Mouse (Mus musculus): Measurements from ENCODE around the gene Cald1. TPM values are rescaled to one million over a fixed set of nuclear protein-coding genes. Genes with fewer than 3 reads are reported as not detected.

Gene Cald1
- total and polyA plus RNA-seq, 2 experiments, result 44.6 to 61.0 TPM

DNA sequence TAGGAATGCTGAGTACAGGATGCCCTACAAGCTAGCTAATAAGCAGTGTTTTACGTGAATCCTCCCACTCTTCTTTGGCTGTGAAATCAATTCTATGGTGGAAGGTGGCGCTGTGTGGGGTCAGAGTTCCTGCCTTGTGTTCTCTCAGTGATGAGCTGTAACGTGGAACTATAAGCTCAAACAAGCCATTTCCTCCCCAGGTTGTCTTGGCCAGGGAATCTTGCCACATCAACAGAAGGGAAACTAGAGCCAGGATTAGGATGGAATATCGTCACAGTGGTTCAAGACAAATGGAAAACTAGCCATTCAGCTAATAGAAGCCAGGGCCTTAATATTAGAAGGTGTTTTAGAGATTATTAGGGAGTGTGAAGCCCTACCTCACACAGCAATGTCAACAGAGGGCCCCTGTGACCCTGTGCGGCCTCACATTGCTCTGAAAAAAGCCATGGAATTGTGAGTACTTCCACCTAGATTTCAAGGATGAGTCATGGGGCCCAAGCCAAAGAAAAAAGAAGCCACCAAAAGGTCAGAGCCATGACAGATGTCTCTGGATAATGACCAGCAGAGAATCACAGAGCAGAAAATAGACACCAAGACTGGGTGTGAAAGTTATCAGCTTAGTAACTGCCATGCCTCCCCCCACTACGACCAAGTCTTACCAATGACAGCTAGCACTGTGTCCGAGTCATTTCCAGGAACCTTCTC lies 33.0 kb upstream of the Cald1 start:
- TF ChIP-seq POLR2A (IDR thresholded peaks at IDR 0.05; ENCODE audit: extremely low read depth, insufficient read depth, low read length) (no peak), CTCF (IDR thresholded peaks at IDR 0.05; ENCODE audit: low read depth, low read length) (no peak)
- Histone ChIP-seq H3K9ac (ENCODE audit: low read depth, low read length) (no peak overlapping the region), H3K4me1 (ENCODE audit: control insufficient read depth, insufficient read depth, low read length) (no peaks in the 10 kb centered on the region), H3K79me2 (ENCODE audit: control insufficient read depth, insufficient read depth, low read length) (no peaks in the 10 kb centered on the region), H3K27me3 (ENCODE audit: control insufficient read depth, insufficient read depth, low read length) (no peaks in the 10 kb centered on the region), H3K36me3 (ENCODE audit: control insufficient read depth, insufficient read depth, low read length) (no peaks in the 10 kb centered on the region), H3K27ac (replicated peaks; ENCODE audit: insufficient read depth, low read depth, low read length) (no peak overlapping the region), H3K4me3 (ENCODE audit: insufficient read depth, low read depth, low read length) (no peak overlapping the region)
- no peak for DNase-seq (ENCODE audit: extremely low read depth, low read depth, low spot score)
- 84% methylated on average over 7 of the region's 7 CpGs for WGBS

DNA sequence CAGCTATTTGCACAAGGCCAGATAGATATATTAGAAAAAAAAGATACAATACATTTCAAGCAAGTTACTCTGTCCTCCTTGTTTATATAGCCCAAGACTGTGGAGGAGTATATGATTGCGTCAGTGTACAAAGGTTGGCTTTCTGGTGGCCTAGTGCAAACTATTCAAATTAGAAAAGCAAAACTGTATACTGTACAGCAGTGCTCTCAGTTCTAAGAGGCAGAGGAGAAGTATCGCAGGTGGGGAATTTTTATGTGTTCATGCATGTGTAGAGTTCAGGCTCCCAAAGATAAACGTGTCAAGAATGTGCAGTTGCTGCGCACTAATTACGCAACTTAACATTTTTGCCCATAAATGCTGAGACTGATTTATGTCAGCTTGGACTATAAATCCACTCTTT lies 31.0 kb upstream of the Cald1 start:
- peak; percentile 24 for DNase-seq (ENCODE audit: extremely low read depth, low read depth, low spot score)
- Histone ChIP-seq H3K27ac (replicated peaks; ENCODE audit: insufficient read depth, low read depth, low read length) (no peak overlapping the region), H3K9ac (ENCODE audit: low read depth, low read length) (no peak overlapping the region), H3K4me1 (ENCODE audit: control insufficient read depth, insufficient read depth, low read length) (no peaks in the 10 kb centered on the region), H3K79me2 (ENCODE audit: control insufficient read depth, insufficient read depth, low read length) (no peaks in the 10 kb centered on the region), H3K27me3 (ENCODE audit: control insufficient read depth, insufficient read depth, low read length) (no peaks in the 10 kb centered on the region), H3K4me3 (ENCODE audit: insufficient read depth, low read depth, low read length) (no peak overlapping the region), H3K36me3 (ENCODE audit: control insufficient read depth, insufficient read depth, low read length) (no peaks in the 10 kb centered on the region)
- WGBS, result 46% methylated on average over 5 of the region's 5 CpGs
- TF ChIP-seq POLR2A (IDR thresholded peaks at IDR 0.05; ENCODE audit: extremely low read depth, insufficient read depth, low read length), result no peak
- TF ChIP-seq CTCF (IDR thresholded peaks at IDR 0.05; ENCODE audit: low read depth, low read length), result no peak

DNA sequence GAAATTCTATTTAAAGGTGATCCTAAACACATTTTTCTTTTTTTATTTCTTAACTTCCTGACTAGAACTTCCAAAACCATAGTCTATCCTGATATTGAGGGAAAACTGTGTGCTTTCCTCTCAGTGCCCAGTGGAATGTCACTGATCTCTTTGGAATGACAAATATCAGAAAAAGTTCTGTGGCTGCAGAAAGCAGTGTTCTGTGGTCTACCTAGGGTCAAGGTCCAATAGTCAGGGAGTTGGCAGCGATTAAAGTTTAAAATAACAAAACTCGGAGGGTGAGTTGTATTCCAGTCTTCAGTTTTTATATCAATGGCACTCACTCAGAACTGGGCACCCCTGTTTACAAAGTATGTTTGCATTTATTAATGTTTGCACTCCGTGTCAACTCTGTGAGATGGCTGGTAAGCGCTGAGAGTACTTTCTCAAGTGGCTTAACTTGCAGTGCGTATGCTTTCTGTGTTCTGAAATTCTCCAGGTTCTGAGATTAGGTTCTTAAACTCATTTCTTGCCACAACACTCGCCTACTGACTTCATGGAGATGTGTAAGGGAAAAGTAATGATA lies 18.7 kb upstream of the Cald1 start:
- Histone ChIP-seq H3K79me2 (ENCODE audit: control insufficient read depth, insufficient read depth, low read length) (no peaks in the 10 kb centered on the region), H3K27ac (replicated peaks; ENCODE audit: insufficient read depth, low read depth, low read length) (no peak overlapping the region), H3K36me3 (ENCODE audit: control insufficient read depth, insufficient read depth, low read length) (no peaks in the 10 kb centered on the region), H3K27me3 (ENCODE audit: control insufficient read depth, insufficient read depth, low read length) (no peaks in the 10 kb centered on the region), H3K4me1 (ENCODE audit: control insufficient read depth, insufficient read depth, low read length) (peaks cover 8% of the 10 kb centered on the region; the same call in 1 of the 2 replicates), H3K4me3 (ENCODE audit: insufficient read depth, low read depth, low read length) (no peak overlapping the region), H3K9ac (ENCODE audit: low read depth, low read length) (no peak overlapping the region)
- no peak for TF ChIP-seq CTCF (IDR thresholded peaks at IDR 0.05; ENCODE audit: low read depth, low read length)
- TF ChIP-seq POLR2A (IDR thresholded peaks at IDR 0.05; ENCODE audit: extremely low read depth, insufficient read depth, low read length), result no peak
- DNase-seq (ENCODE audit: extremely low read depth, low read depth, low spot score), result peak; percentile 71
- 37% methylated on average over 6 of the region's 6 CpGs for WGBS

DNA sequence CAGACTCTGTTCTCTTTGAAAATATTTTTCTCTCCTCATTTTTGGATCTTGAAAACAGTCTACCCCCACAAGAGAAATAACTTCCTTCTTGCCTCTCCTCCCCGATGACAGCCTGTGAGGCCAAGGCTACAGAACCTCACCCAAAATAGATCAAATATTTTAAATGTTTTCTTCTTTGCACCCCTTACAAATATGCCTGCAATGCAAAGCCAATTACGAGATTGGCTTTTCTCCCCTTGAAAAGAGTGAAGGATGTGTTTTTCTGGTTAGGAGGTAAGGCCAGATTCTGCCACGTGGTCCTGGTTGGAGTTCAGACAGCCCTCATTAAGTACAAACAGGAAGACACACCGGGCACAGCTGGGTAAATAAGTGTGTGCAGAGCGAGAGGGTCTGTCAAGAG lies 14.9 kb upstream of the Cald1 start:
- Histone ChIP-seq H3K4me1 (ENCODE audit: control insufficient read depth, insufficient read depth, low read length) (peaks cover 8% of the 10 kb centered on the region; the same call in 1 of the 2 replicates), H3K27ac (replicated peaks; ENCODE audit: insufficient read depth, low read depth, low read length) (no peak overlapping the region), H3K9ac (ENCODE audit: low read depth, low read length) (no peak overlapping the region), H3K79me2 (ENCODE audit: control insufficient read depth, insufficient read depth, low read length) (no peaks in the 10 kb centered on the region), H3K36me3 (ENCODE audit: control insufficient read depth, insufficient read depth, low read length) (no peaks in the 10 kb centered on the region), H3K4me3 (ENCODE audit: insufficient read depth, low read depth, low read length) (no peak overlapping the region), H3K27me3 (ENCODE audit: control insufficient read depth, insufficient read depth, low read length) (no peaks in the 10 kb centered on the region)
- DNase-seq (ENCODE audit: extremely low read depth, low read depth, low spot score), result no peak
- TF ChIP-seq POLR2A (IDR thresholded peaks at IDR 0.05; ENCODE audit: extremely low read depth, insufficient read depth, low read length) (no peak), CTCF (IDR thresholded peaks at IDR 0.05; ENCODE audit: low read depth, low read length) (no peak)
- WGBS, result 62% methylated on average over 5 of the region's 5 CpGs

DNA sequence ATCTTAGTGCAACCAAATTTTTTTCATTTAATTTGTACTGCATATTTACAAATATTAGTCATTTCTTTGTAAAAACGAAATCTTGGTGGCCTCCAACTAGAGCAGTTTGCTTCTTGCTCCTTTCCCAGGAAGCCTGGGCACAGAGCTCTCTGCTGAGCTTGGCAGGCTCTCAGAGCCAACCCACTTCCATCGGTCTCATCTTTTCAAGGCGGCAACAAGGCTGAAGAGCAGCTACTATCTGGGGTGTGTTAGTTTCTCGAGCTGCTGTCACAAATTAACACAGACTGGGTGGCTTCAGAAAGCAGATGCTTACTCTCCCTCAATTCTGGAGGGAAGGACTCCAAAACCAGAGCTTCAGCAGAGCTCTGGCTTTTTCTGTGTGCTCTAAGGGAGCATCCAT lies 10.2 kb upstream of the Cald1 start:
- Histone ChIP-seq H3K9ac (ENCODE audit: low read depth, low read length) (no peak overlapping the region), H3K27ac (replicated peaks; ENCODE audit: insufficient read depth, low read depth, low read length) (no peak overlapping the region), H3K27me3 (ENCODE audit: control insufficient read depth, insufficient read depth, low read length) (no peaks in the 10 kb centered on the region), H3K36me3 (ENCODE audit: control insufficient read depth, insufficient read depth, low read length) (no peaks in the 10 kb centered on the region), H3K4me1 (ENCODE audit: control insufficient read depth, insufficient read depth, low read length) (no peaks in the 10 kb centered on the region), H3K79me2 (ENCODE audit: control insufficient read depth, insufficient read depth, low read length) (no peaks in the 10 kb centered on the region), H3K4me3 (ENCODE audit: insufficient read depth, low read depth, low read length) (no peak overlapping the region)
- DNase-seq (ENCODE audit: extremely low read depth, low read depth, low spot score), result no peak
- TF ChIP-seq POLR2A (IDR thresholded peaks at IDR 0.05; ENCODE audit: extremely low read depth, insufficient read depth, low read length) (no peak), CTCF (IDR thresholded peaks at IDR 0.05; ENCODE audit: low read depth, low read length) (no peak)
- 72% methylated on average over 4 of the region's 4 CpGs for whole genome bisulfite sequencing

DNA sequence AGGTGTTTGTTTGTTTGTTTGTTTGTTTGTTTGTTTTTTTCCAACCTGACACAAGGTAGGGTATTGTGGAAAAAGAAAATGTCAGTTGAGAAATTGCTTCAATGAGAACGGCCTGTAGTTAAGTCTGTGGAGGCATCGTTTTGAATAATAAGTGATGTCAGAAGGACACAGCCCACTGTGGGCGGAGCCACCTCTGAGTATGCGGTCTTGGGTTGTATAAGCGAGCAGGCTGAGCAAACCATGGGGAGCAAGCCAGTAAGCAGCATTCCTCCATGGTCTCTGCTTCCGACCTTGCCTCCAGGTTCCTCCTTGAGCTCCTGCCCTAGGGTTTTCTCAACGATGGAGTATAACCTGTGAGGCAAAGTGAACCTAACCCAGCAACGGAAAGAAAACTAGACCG lies 7.6 kb upstream of the Cald1 start:
- WGBS, result 97% methylated on average over 9 of the region's 9 CpGs
- Histone ChIP-seq H3K4me3 (ENCODE audit: insufficient read depth, low read depth, low read length) (no peak overlapping the region), H3K36me3 (ENCODE audit: control insufficient read depth, insufficient read depth, low read length) (no peaks in the 10 kb centered on the region), H3K4me1 (ENCODE audit: control insufficient read depth, insufficient read depth, low read length) (no peaks in the 10 kb centered on the region), H3K79me2 (ENCODE audit: control insufficient read depth, insufficient read depth, low read length) (no peaks in the 10 kb centered on the region), H3K27ac (replicated peaks; ENCODE audit: insufficient read depth, low read depth, low read length) (no peak overlapping the region), H3K27me3 (ENCODE audit: control insufficient read depth, insufficient read depth, low read length) (no peaks in the 10 kb centered on the region), H3K9ac (ENCODE audit: low read depth, low read length) (no peak overlapping the region)
- no peak for TF ChIP-seq POLR2A (IDR thresholded peaks at IDR 0.05; ENCODE audit: extremely low read depth, insufficient read depth, low read length)
- no peak for TF ChIP-seq CTCF (IDR thresholded peaks at IDR 0.05; ENCODE audit: low read depth, low read length)
- no peak for DNase-seq (ENCODE audit: extremely low read depth, low read depth, low spot score)
